Mouse (Mus musculus) brain, embryonic 14.5 days (tissue): Measurements from ENCODE around the gene Cux2. TPM values are rescaled to one million over a fixed set of nuclear protein-coding genes. Genes with fewer than 3 reads are reported as not detected.

Experiments
- DNase-seq: peaks from one replicate; pipeline ENCODE4 v3.0.0-alpha.2; 2011; ENCODE audit warnings: low read depth
- CTCF ChIP-seq: fragments of 200-500 bp; IDR thresholded peaks from 2 replicates; pipeline ENCODE4 v1.5.1; 2012; ENCODE audit warnings: inconsistent platforms, mild to moderate bottlenecking, moderate library complexity, borderline replicate concordance; ENCODE audit not compliant: insufficient read depth, insufficient read length; ENCODE audit errors: extremely low read depth
- POLR2A ChIP-seq: fragments of 200-500 bp; IDR thresholded peaks from 2 replicates; pipeline ENCODE4 v1.6.1; 2012; ENCODE audit warnings: mild to moderate bottlenecking, inconsistent platforms, borderline replicate concordance; ENCODE audit not compliant: poor library complexity, insufficient read depth, insufficient read length, severe bottlenecking; ENCODE audit errors: extremely low read depth
- polyA plus RNA-seq: library from polyadenylated mRNA; depleted of rRNA; stranded (reverse); fragments of >200 nt; gene quantifications from 2 replicates; pipeline ENCODE4 v1.2.3, GENCODE M21; 2012

Cux2 gene
- polyA plus RNA-seq, 1 experiment: 52.6 TPM

- DNase-seq: no peak
- TF ChIP-seq CTCF (no peak), POLR2A (no peak)
These were observed 38.6 kb downstream of the Cux2 start for GRCm38 (mm10) chr5:122011289-122011688.

GRCm38 (mm10) chr5:122007946-122008441, 41.9 kb downstream of the Cux2 start:
- no peak for DNase-seq
- TF ChIP-seq POLR2A (no peak), CTCF (no peak)

GRCm38 (mm10) chr5:122003460-122003859, 46.4 kb downstream of the Cux2 start:
- no peak for TF ChIP-seq CTCF
- TF ChIP-seq POLR2A: no peak
- DNase-seq: no peak

GRCm38 (mm10) chr5:122002148-122002547, 47.8 kb downstream of the Cux2 start:
- DNase-seq: peak; percentile 51
- TF ChIP-seq CTCF: no peak

- no peak for DNase-seq
- TF ChIP-seq POLR2A (no peak), CTCF (no peak)
These were observed 48.6 kb downstream of the Cux2 start for GRCm38 (mm10) chr5:122001311-122001710.

GRCm38 (mm10) chr5:122000381-122000780, 49.5 kb downstream of the Cux2 start:
- DNase-seq: peak; percentile 52
- TF ChIP-seq CTCF (no peak), POLR2A (no peak)

GRCm38 (mm10) chr5:121998981-121999795, 50.7 kb downstream of the Cux2 start:
- peak; percentile 55 for DNase-seq
- TF ChIP-seq CTCF (peak; percentile 69), POLR2A (no peak)

- DNase-seq: no peak
These were observed 51.6 kb downstream of the Cux2 start for GRCm38 (mm10) chr5:121998281-121998680.

GRCm38 (mm10) chr5:121996701-121997100, 53.2 kb downstream of the Cux2 start:
- no peak for DNase-seq
- TF ChIP-seq CTCF (no peak), POLR2A (no peak)

More at GRCm38 (mm10) chr5:121998281-121998680, 51.6 kb downstream of the Cux2 start:
- TF ChIP-seq CTCF (no peak), POLR2A (no peak)

- TF ChIP-seq POLR2A (no peak), CTCF (no peak)
- DNase-seq: peak; percentile 59
These were observed 55.1 kb downstream of the Cux2 start for GRCm38 (mm10) chr5:121994808-121995207.

- no peak for DNase-seq
- no peak for TF ChIP-seq POLR2A
- no peak for TF ChIP-seq CTCF
These were observed 58.0 kb downstream of the Cux2 start for GRCm38 (mm10) chr5:121991914-121992313.

GRCm38 (mm10) chr5:121985855-121986254, 64.0 kb downstream of the Cux2 start:
- no peak for TF ChIP-seq CTCF
- TF ChIP-seq POLR2A: no peak
- DNase-seq: peak; percentile 48

GRCm38 (mm10) chr5:121981650-121982131, 68.2 kb downstream of the Cux2 start:
- peak; percentile 38; the same call in 1 of the 2 replicates for TF ChIP-seq CTCF
- no peak for TF ChIP-seq POLR2A
- DNase-seq: peak; percentile 93
